Mouse (Mus musculus): ENCODE results near the gene Nrbp1. TPM values are rescaled to one million over a fixed set of nuclear protein-coding genes. Genes with fewer than 3 reads are reported as not detected.

Nrbp1 gene
- polyA plus RNA-seq, 1 experiment from 2014 or later: 44.9 TPM

DNA sequence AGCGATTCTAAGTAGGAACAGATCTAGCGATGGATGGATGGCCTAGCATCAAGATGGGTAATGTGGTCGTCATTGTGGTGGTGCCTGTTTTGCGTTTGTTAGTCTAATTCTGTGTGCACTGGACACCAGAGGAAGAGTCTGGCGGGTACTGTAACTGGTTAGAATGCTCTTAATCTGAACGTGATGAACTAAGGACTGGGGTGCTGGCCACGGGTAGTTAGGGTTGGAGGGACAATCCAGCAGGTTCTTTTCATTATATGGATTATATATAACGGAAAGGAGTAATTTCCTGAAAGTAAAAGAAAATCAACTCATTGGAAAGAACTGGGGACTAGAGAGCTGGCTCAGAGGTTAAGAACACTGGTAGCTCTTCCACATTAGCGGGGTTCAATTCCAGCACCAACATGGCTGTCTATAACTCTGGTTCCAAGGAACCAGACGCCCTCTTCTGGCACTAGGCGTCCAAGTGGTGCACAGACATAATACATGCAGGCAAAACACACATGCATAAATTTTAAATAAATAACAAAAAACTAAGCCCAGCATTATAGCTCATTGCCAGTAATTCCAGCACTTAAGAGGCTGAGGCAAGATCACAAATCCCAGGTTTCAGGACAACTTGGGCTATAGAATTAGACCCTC lies 19.2 kb upstream of the Nrbp1 start:
- Histone ChIP-seq H3K36me3 (ENCODE audit: control insufficient read depth, insufficient read depth) (no peaks in the 10 kb centered on the region; the same call in 1 of the 2 replicates), H3K27ac (ENCODE audit: low read length) (peak overlapping the region; percentile 90), H3K9me3 (replicated peaks; ENCODE audit: control insufficient read depth, low read length) (no peaks in the 10 kb centered on the region), H3K9ac (ENCODE audit: low read depth, low read length) (peak overlapping the region; percentile 85), H3K4me1 (ENCODE audit: control insufficient read depth, low read depth, low read length) (peaks cover 25% of the 10 kb centered on the region), H3K4me2 (ENCODE audit: low read depth, low read length) (peak overlapping the region; percentile 88), H3K27me3 (ENCODE audit: control insufficient read depth, insufficient read depth, low read depth, low read length) (no peaks in the 10 kb centered on the region), H3K4me3 (ENCODE audit: low read depth, low read length) (peak overlapping the region; percentile 100)
- ATAC-seq (ENCODE audit: low read depth): no peak
- 16% methylated on average over 11 of the region's 11 CpGs for WGBS (ENCODE audit: insufficient replicate concordance)

DNA sequence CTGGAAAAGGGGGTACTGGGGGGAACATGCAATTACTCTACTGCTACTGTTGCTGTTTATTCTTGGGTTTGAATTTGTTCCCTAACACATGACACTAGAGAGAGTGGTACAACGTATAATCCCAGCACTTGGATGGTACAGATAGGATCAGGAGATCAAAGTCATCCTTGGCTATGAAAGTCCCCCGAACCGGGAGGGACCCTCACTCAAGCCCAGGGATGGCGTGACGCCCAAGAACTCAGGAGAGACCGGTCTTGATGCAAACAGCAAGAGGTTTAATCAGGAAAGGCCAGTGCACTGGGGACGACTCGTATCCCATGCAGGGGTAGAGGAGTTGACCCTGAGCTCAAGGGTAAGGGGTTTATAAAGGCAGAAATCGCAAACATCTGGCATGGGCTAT lies 18.0 kb upstream of the Nrbp1 start:
- ATAC-seq (ENCODE audit: low read depth): no peak
- Histone ChIP-seq H3K9ac (ENCODE audit: low read depth, low read length) (no peak overlapping the region), H3K9me3 (replicated peaks; ENCODE audit: control insufficient read depth, low read length) (no peaks in the 10 kb centered on the region), H3K27me3 (ENCODE audit: control insufficient read depth, insufficient read depth, low read depth, low read length) (no peaks in the 10 kb centered on the region), H3K4me3 (ENCODE audit: low read depth, low read length) (no peak overlapping the region), H3K4me1 (ENCODE audit: control insufficient read depth, low read depth, low read length) (peaks cover 20% of the 10 kb centered on the region), H3K27ac (ENCODE audit: low read length) (no peak overlapping the region), H3K36me3 (ENCODE audit: control insufficient read depth, insufficient read depth) (no peaks in the 10 kb centered on the region), H3K4me2 (ENCODE audit: low read depth, low read length) (no peak overlapping the region)
- whole genome bisulfite sequencing (ENCODE audit: insufficient replicate concordance): 86% methylated on average over 9 of the region's 9 CpGs

DNA sequence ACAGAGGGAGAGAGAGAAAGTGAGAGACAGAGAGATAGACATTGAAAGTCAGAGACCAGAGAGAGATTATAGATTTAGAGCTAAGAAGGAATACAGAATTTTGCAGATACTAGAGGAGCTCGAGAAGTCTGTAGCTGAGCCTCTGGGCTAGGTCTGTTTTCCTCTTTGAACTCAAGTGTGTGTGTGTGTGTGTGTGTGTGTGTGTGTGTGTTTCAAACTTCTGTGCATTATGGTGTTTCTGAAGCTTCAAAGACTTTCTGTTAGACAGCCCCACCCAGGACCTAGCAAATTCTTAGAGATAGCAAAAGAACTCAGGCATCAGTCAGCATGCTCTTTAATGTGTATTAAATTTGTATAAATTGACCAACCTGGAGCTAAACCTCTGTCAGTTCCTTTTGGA lies 14.0 kb upstream of the Nrbp1 start:
- Histone ChIP-seq H3K9ac (ENCODE audit: low read depth, low read length) (no peak overlapping the region), H3K36me3 (ENCODE audit: control insufficient read depth, insufficient read depth) (no peaks in the 10 kb centered on the region), H3K4me1 (ENCODE audit: control insufficient read depth, low read depth, low read length) (no peaks in the 10 kb centered on the region; the same call in 1 of the 2 replicates), H3K27me3 (ENCODE audit: control insufficient read depth, insufficient read depth, low read depth, low read length) (no peaks in the 10 kb centered on the region), H3K9me3 (replicated peaks; ENCODE audit: control insufficient read depth, low read length) (no peaks in the 10 kb centered on the region), H3K4me3 (ENCODE audit: low read depth, low read length) (no peak overlapping the region), H3K4me2 (ENCODE audit: low read depth, low read length) (no peak overlapping the region), H3K27ac (ENCODE audit: low read length) (no peak overlapping the region)
- 63% methylated on average over 1 of the region's 1 CpGs for WGBS (ENCODE audit: insufficient replicate concordance)
- no peak for ATAC-seq (ENCODE audit: low read depth)

DNA sequence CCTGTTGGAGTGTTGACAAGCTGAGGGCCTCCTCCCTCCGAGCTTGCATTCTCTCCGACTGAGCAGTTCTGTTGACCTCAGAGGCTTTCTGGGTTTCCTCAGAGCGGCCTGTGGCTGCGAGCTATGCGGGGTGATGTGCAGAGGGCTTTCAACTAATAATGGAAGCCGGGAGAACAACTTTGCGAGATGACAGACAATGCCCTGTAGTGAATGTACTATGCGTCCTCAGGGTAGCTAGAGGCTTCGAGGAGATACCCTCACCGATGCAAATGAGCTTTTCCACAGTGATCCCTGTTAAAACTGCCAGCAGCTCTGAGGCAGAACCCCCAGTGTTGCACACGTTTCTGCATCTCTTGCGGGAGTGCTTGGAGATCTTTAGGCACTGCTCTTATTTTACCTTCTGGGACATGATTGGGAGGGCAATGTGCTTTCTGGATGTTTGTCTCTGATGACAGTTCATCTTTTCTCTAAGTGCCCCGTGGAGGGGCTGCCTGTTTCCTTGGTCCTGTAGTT lies 914 bp downstream of the Nrbp1 start:
- H3K27me3 ChIP-seq (ENCODE audit: control insufficient read depth, insufficient read depth, low read depth, low read length): no peaks in the 10 kb centered on the region
- H3K9me3 ChIP-seq (replicated peaks; ENCODE audit: control insufficient read depth, low read length): no peaks in the 10 kb centered on the region
- peaks cover 10% of the 10 kb centered on the region for H3K4me1 ChIP-seq (ENCODE audit: control insufficient read depth, low read depth, low read length)
- H3K27ac ChIP-seq (ENCODE audit: low read length): peak overlapping the region; percentile 50
- H3K4me2 ChIP-seq (ENCODE audit: low read depth, low read length): peak overlapping the region; percentile 94
- H3K9ac ChIP-seq (ENCODE audit: low read depth, low read length): peak overlapping the region; percentile 99
- under 1% methylated on average over 13 of the region's 13 CpGs for WGBS (ENCODE audit: insufficient replicate concordance)
- ATAC-seq (ENCODE audit: low read depth): no peak
- H3K36me3 ChIP-seq (ENCODE audit: control insufficient read depth, insufficient read depth): peaks cover 14% of the 10 kb centered on the region
- H3K4me3 ChIP-seq (ENCODE audit: low read depth, low read length): peak overlapping the region; percentile 99

DNA sequence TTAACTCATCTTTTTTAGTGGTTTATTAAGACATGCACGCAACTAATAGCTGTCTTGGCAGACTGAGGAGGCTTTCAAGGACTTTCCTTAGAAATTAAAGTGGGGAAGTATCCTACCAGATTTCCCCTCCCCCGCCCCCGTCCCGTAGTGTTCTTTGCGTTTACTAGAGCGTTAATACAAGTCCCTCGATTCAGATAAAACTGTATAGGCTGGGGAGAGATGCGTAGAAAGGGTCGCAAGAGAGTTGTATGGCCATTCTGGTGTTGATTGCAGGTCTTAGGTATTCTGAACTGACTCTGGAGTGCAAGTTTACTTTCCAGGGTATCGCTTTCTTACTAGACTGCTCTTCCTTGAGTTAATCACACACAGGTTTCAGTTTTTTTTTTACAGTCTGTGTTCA lies 1.5 kb downstream of the Nrbp1 start:
- Histone ChIP-seq H3K9me3 (replicated peaks; ENCODE audit: control insufficient read depth, low read length) (no peaks in the 10 kb centered on the region), H3K27ac (ENCODE audit: low read length) (no peak overlapping the region), H3K4me2 (ENCODE audit: low read depth, low read length) (peak overlapping the region; percentile 94), H3K27me3 (ENCODE audit: control insufficient read depth, insufficient read depth, low read depth, low read length) (no peaks in the 10 kb centered on the region), H3K36me3 (ENCODE audit: control insufficient read depth, insufficient read depth) (peaks cover 14% of the 10 kb centered on the region), H3K9ac (ENCODE audit: low read depth, low read length) (peak overlapping the region; percentile 99), H3K4me1 (ENCODE audit: control insufficient read depth, low read depth, low read length) (peaks cover 10% of the 10 kb centered on the region), H3K4me3 (ENCODE audit: low read depth, low read length) (peak overlapping the region; percentile 99)
- WGBS (ENCODE audit: insufficient replicate concordance): 25% methylated on average over 10 of the region's 10 CpGs
- no peak for ATAC-seq (ENCODE audit: low read depth)

DNA sequence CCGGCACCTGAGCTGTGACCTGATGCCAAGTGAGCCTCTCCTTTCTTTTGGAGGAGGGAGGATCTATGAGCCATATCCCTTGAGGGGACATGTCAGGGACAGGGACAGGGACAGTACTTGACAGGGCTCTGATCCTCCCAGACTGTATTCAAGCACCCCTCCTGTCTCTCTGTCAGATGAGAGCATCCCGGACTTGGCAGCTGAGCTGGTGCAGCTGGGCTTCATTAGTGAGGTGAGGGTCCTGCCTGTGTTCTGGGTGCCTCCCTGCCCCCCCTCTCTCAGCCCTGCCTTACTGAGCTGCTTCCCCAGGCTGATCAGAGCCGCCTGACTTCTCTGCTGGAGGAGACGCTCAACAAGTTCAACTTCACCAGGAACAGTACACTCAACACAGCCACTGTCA lies 10.1 kb downstream of the Nrbp1 start:
- Histone ChIP-seq H3K4me1 (ENCODE audit: control insufficient read depth, low read depth, low read length) (peaks cover 3% of the 10 kb centered on the region), H3K9me3 (replicated peaks; ENCODE audit: control insufficient read depth, low read length) (no peaks in the 10 kb centered on the region), H3K9ac (ENCODE audit: low read depth, low read length) (no peak overlapping the region), H3K4me2 (ENCODE audit: low read depth, low read length) (no peak overlapping the region), H3K27me3 (ENCODE audit: control insufficient read depth, insufficient read depth, low read depth, low read length) (no peaks in the 10 kb centered on the region), H3K4me3 (ENCODE audit: low read depth, low read length) (no peak overlapping the region), H3K27ac (ENCODE audit: low read length) (no peak overlapping the region), H3K36me3 (ENCODE audit: control insufficient read depth, insufficient read depth) (peaks cover 36% of the 10 kb centered on the region)
- 73% methylated on average over 4 of the region's 4 CpGs for WGBS (ENCODE audit: insufficient replicate concordance)
- ATAC-seq (ENCODE audit: low read depth): no peak

DNA sequence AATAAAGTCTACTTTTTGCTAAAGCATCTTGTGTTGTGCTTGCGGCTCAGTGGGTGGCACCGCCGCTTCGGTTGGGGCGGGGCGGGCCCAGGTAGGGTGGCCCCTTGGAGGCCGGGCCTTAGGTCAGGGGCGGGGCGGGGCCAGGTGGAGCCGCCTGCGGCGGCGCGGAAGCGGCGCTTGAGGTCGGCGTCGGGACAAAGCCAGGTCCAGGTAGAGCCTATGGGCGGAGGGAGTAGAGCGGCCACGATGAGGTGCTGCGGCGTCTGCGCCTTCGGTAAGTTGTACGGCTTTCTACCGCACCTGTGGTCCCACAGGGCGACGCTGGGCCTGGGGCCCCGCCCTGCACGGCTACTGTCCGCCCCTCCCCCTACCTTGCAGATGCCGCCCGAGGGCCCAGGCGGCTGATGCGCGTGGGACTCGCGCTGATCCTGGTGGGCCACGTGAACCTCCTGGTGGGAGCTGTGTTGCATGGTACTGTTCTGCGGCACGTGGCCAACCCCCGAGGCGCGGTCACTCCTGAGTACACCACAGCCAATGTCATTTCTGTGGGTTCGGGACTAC lies 11.0 kb downstream of the Nrbp1 start, which contains the start of gene Krtcap3:
TSS of gene Krtcap3 (plus strand) at position 151 of the 561 bp plus-strand sequence.
- H3K4me1 ChIP-seq (ENCODE audit: control insufficient read depth, low read depth, low read length): peaks cover 3% of the 10 kb centered on the region
- H3K4me2 ChIP-seq (ENCODE audit: low read depth, low read length): peak within 1 kb of the TSS; percentile 60
- H3K4me3 ChIP-seq (ENCODE audit: low read depth, low read length): peak within 1 kb of the TSS; percentile 53
- no peak within 1 kb of the TSS for H3K27ac ChIP-seq (ENCODE audit: low read length)
- WGBS (ENCODE audit: insufficient replicate concordance): 61% methylated on average over 47 of the region's 47 CpGs
- no peaks in the 10 kb centered on the region for H3K9me3 ChIP-seq (replicated peaks; ENCODE audit: control insufficient read depth, low read length)
- peak; percentile 83 for ATAC-seq (ENCODE audit: low read depth)
- H3K36me3 ChIP-seq (ENCODE audit: control insufficient read depth, insufficient read depth): peaks cover 31% of the 10 kb centered on the region
- no peaks in the 10 kb centered on the region for H3K27me3 ChIP-seq (ENCODE audit: control insufficient read depth, insufficient read depth, low read depth, low read length)
- H3K9ac ChIP-seq (ENCODE audit: low read depth, low read length): peak within 1 kb of the TSS; percentile 24; the same call in 1 of the 2 replicates

DNA sequence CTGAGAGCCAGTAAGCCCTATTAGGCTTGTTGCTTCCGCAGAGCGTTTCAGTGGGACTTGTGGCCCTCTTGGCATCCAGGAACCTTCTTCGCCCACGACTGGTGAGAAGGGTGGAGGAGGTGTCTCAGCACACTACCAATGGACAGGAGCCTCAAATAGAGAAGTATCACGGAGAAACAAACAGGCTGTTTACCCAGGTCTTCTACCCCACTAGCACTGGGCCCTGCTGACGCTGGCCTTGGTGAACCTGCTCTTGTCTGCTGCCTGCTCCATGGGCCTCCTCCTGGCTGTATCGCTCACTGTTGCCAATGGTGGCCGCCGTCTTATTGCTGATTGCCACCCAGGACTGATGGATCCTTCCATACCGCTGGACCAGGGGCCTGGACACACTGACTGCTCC lies 11.5 kb downstream of the Nrbp1 start:
- ATAC-seq (ENCODE audit: low read depth): no peak
- Histone ChIP-seq H3K27me3 (ENCODE audit: control insufficient read depth, insufficient read depth, low read depth, low read length) (no peaks in the 10 kb centered on the region), H3K36me3 (ENCODE audit: control insufficient read depth, insufficient read depth) (peaks cover 31% of the 10 kb centered on the region), H3K9me3 (replicated peaks; ENCODE audit: control insufficient read depth, low read length) (no peaks in the 10 kb centered on the region), H3K9ac (ENCODE audit: low read depth, low read length) (no peak overlapping the region), H3K4me3 (ENCODE audit: low read depth, low read length) (peak overlapping the region; percentile 53), H3K4me2 (ENCODE audit: low read depth, low read length) (peak overlapping the region; percentile 60), H3K4me1 (ENCODE audit: control insufficient read depth, low read depth, low read length) (peaks cover 3% of the 10 kb centered on the region), H3K27ac (ENCODE audit: low read length) (no peak overlapping the region)
- WGBS (ENCODE audit: insufficient replicate concordance): 68% methylated on average over 10 of the region's 10 CpGs

All from liver, embryonic 16.5 days (tissue).